Mouse (Mus musculus) layer of hippocampus, adult 18-20 months (tissue): ENCODE results near the gene 1700025G04Rik. TPM values are rescaled to one million over a fixed set of nuclear protein-coding genes. Genes with fewer than 3 reads are reported as not detected.

Experiments
- DNase-seq, 2 experiments: peaks; one replicate each; pipeline ENCODE4 v3.0.0; 2022; ENCODE audit warnings: low spot score in 2 of 2
- total RNA-seq, 2 experiments: library from RNA; stranded (reverse); gene quantifications; 2 replicates each; pipeline ENCODE4 v1.2.3; 2021

The 1700025G04Rik gene
- total RNA-seq, 2 experiments from 2014 or later, result 60.3 to 70.8 TPM

GRCm38 (mm10) chr1:151918806-151919357 is 171.0 kb downstream of the 1700025G04Rik start:
- no peak for DNase-seq

DNA sequence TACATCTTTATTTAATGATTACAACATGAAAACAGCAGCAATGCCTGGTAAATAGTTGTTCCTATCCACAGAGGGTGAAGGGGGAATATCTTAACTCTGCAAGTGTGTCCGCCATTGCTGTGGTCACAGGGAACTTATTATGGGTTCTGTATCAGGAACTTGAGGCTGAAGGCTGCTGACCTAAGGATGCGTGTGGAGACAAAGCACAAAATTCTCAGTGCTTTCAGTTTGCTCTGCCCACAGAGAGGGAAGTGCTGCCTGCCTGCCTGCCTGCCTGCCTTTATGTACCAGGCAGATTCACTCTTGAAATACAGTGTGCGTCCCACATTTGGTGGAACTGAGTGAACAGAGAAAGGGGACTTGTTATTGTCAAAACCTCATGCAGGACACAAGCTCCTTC is 172.2 kb downstream of the 1700025G04Rik start:
- DNase-seq, result no peak

DNA sequence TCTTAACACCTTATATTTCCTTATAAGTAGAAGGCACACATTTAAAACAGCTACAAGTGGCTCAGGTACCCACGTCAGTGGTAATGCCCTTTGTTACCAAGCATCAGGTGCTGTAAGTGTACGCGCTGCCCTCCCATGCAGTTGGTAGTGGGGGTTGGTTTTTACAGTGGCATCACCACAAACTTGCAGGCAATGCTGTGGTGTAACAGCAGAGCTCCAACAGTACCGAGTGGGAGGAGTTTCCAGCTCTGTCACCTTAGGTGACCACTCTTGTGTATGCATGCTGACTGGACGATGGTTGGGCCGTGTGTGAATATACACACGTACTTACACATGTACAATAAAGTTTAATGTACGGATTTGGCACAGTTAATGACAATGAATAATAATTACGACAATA is 175.4 kb downstream of the 1700025G04Rik start:
- no peak for DNase-seq

GRCm38 (mm10) chr1:151907014-151907413 is 182.9 kb downstream of the 1700025G04Rik start:
- DNase-seq, result no peak

GRCm38 (mm10) chr1:151900706-151901360 is 189.1 kb downstream of the 1700025G04Rik start:
- no peak for DNase-seq

GRCm38 (mm10) chr1:151899964-151900363 is 190.0 kb downstream of the 1700025G04Rik start:
- no peak for DNase-seq

DNA sequence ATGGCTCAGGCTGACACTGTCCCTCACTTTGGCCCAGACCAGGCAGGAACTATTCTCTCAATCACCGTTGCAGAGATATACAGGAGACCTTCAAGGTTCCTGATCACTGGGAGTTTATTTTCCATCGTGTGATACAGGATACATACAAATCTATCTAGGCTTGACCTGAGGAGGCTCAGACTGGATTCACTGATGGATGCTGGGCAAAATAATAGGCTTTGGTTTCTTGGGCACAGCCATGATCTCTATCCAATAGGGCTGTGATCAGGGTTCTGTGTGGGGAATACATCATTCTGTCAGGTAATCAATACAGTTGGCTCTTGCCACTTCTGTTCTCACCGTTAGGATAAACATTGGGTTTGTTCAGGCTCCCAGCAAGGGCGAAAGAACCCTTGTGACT is 194.5 kb downstream of the 1700025G04Rik start:
- no peak for DNase-seq

GRCm38 (mm10) chr1:151893976-151894375 is 195.9 kb downstream of the 1700025G04Rik start:
- no peak for DNase-seq

- DNase-seq, result no peak
These were observed 197.9 kb downstream of the 1700025G04Rik start for GRCm38 (mm10) chr1:151892008-151892407.

GRCm38 (mm10) chr1:151891194-151891593 is 198.7 kb downstream of the 1700025G04Rik start:
- no peak for DNase-seq

DNA sequence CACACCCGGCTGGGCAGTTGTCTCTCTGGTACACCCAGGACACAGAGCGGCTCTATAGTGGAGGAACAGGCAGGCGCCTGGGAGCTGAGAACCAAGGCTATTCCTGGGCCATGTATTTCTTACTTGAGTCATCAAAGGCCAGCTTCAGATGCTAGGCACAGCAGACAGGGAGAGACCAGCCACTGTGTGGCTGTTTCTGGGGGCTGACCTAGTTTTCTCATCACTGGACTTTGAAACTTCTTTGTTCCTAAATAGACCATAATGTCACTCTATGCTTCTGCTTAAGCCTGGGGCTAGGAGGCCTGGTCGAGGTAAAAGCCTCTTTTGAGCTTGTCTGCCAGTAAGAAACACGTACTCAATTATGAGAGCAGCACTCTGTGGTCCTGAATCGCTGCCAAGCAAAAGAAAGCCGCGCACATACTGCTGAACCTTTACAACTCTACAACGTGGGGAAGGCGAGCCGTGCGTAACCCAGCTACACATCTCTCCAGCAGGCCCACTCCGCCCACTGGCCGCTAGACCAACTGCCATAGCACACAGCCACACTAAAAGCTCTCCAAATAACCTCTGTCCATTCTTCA is 199.8 kb downstream of the 1700025G04Rik start:
- DNase-seq, result peak; percentile 35 to 62

DNA sequence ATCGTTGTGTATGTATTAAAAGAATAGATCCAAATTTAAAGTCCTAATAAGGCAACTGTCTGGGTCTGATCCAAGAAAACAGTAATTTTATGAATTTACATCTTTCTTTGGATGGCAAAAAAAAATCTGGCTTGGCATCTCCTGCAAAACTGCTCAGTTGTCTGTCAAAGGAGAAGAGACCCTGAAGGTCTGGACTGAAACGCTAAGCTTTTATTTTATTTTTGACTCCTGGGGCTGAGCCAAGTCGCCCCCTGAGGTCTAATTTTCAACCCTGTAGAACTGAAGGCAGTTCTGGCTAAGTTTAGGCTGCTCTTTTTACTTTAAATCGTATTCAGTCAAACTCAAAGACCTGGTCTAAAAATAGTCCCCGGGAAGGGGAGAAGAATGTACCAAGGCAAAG is 202.3 kb downstream of the 1700025G04Rik start:
- DNase-seq, result no peak

- no peak for DNase-seq
These were observed 202.8 kb downstream of the 1700025G04Rik start for GRCm38 (mm10) chr1:151887126-151887525.

- no peak for DNase-seq
These were observed 203.8 kb downstream of the 1700025G04Rik start for GRCm38 (mm10) chr1:151886171-151886570.

- no peak for DNase-seq
These were observed 208.7 kb downstream of the 1700025G04Rik start for GRCm38 (mm10) chr1:151881253-151881652.

DNA sequence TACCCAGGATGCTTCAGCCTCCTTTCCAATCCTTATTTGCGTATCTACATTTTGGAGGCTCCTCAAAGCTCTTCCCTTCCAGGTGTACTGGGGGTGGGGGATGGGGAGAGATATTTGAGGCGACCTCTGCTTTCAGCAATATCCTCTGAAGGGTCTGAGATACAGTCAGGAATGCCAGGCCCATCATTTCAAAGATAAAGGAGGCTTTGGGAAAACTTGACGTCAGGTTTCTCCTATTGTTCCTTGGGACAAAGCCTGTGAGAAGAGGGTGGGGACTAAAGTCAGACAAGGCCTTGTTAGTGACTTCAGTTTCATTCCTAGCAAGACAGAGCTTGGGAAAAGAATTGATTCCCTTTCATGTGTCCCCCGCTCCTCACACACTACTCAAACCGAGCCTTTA is 209.2 kb downstream of the 1700025G04Rik start:
- no peak for DNase-seq

DNA sequence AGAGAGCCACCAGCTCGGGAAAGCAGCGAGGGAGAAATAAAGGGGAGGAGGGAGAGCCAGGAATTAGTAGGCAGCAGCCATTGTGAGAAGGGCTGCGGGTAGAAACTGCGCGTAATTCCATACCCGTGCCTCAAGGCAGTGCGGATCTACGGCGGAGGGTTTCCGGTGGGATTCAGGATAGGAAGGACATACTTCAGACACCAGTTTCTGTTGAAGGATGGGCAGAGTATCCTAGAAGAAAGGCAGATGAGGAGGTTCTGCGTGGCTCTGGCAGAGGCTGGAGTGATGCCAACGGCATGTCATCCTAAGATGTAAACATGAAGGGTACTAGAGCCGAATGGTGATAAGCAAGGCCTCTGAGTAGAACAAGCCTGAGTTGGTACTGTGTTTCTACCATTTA is 210.0 kb downstream of the 1700025G04Rik start:
- no peak for DNase-seq

DNA sequence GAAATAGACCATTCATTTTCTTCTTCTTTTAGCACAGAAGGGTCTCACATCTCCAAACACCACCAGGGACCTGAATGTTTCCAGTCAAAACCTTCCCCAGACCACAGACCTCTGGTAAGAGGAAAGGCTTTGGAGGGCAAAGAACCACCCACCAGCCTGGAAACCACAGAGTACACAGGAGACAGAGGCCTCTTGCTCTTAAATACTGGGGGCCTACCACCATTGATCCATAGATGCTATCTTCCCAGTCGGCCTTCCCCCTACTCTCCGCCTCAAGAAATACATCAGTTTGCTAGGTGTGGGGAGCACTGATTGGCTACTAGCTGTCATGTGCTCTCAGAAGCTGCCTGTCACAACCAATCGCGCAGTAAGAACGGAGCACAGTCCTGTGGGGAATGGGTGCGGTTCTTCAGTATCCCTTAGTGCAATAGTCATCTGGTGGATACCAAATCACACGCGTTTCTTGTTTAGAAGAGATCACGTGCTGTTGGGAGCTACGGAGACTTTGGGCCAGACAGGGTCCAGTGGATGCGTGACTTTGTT is 210.5 kb downstream of the 1700025G04Rik start:
- peak in 1 of 2 experiments; percentile 28 for DNase-seq

DNA sequence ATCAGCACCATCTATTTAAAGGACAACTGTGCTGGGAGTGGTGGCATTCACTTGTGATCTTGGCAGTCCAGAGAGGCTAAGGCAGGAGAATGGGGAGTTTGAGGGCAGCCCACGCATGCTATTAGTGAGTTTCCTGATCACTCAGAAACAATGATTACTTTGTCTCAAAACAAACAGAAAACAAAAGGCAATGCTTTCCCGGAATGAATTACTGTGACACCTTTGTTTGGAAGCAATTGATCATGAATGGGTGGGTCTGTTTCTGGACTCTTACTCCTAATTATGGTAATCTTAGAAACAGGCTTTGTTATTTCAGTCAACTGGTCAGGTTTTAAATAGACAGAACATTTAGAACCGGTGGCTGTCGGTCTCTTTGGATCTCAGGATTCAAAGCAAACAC is 211.5 kb downstream of the 1700025G04Rik start:
- DNase-seq, result no peak

DNA sequence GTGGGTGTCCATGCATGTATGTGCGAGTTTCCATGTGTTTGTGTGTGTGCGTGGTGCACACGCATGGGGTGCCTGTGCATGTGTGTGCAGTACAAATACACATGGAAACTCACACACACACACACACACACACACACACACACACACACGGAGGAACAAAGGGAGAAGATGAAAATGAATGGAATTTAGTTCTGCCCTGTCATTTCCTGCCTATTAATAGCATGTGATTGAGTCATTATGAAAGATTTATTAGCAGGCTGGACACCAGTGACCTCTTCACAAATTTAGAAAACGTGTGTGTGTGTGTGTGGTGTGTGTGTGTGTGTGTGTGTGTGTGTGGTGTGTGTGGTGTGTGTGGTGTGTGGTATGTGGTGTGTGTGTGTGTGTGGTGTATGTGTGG is 217.0 kb downstream of the 1700025G04Rik start:
- DNase-seq, result no peak

GRCm38 (mm10) chr1:151864326-151864725 is 225.6 kb downstream of the 1700025G04Rik start:
- no peak for DNase-seq

- no peak for DNase-seq
These were observed 226.2 kb downstream of the 1700025G04Rik start for GRCm38 (mm10) chr1:151863797-151864147.
